In genomic region chr17:8936603-8937002, GRCm38 (mm10) we compare ENCODE assay signal across 7 mouse cellular contexts.
DNase-seq lines count a peak whose midpoint lies in the region.

No protein-coding gene starts in this region.

- peak; percentile 6 to 18 for DNase-seq in kidney, adult 8-10 months
- DNase-seq in kidney, adult 11 months: no peak
- peak; percentile 41 to 43 for DNase-seq in B cell, adult 2 months
- peak; percentile 18 for DNase-seq in ES-CJ7 (ENCODE audit: low read depth, low spot score)
- peak; percentile 76 for DNase-seq in embryo, embryonic 10.5 days (ENCODE audit: low spot score)
- DNase-seq in lung, postnatal 25 days (ENCODE audit: low spot score): peak; percentile 25
- DNase-seq in T-cell, adult 2 months (ENCODE audit: low spot score): no peak

Comparison
In these comparisons a context has a peak if more than half of its experiments do, and no peak if none do; other contexts are left out.
1. DNase-seq: peak in kidney, adult 8-10 months (2 of 2), B cell, adult 2 months (2 of 2), ES-CJ7 (single experiment), embryo, embryonic 10.5 days (single experiment) and lung, postnatal 25 days (single experiment); none in kidney, adult 11 months (single experiment) and T-cell, adult 2 months (single experiment).